Mouse (Mus musculus) ES-Bruce4 (cell line): ENCODE results near the gene Irgm2. TPM values are rescaled to one million over a fixed set of nuclear protein-coding genes. Genes with fewer than 3 reads are reported as not detected.
A peak's percentile ranks its signal among the peaks of the same experiment; 100 is the strongest.
"Not testable (repeated sequence)": the region's sequence is repeated elsewhere in the genome, so short reads cannot be mapped to it uniquely, and the experiment has no call there.

Experiments used
- H3K27ac ChIP-seq: 2 replicates; pipeline ENCODE4 v1.5.1; 2012; ENCODE audit warnings: low read length, inconsistent platforms; ENCODE audit not compliant: insufficient read depth
- H3K27me3 ChIP-seq: 2 replicates; pipeline ENCODE4 v1.6.1; 2012; ENCODE audit warnings: mild to moderate bottlenecking, low read length, inconsistent platforms; ENCODE audit not compliant: control insufficient read depth, poor library complexity, insufficient read depth, severe bottlenecking
- H3K36me3 ChIP-seq: 2 replicates; pipeline ENCODE4 v1.6.1; 2012; ENCODE audit warnings: inconsistent platforms, mild to moderate bottlenecking, low read length, moderate library complexity; ENCODE audit not compliant: control insufficient read depth, poor library complexity, insufficient read depth, severe bottlenecking
- H3K4me1 ChIP-seq: one replicate; pipeline ENCODE4 v1.8.1; 2011; ENCODE audit warnings: low read length; ENCODE audit not compliant: control insufficient read depth, insufficient read depth
- H3K4me3 ChIP-seq: 2 replicates; pipeline ENCODE4 v1.5.1; 2011; ENCODE audit warnings: low read depth, mild to moderate bottlenecking, low read length
- H3K9ac ChIP-seq: 2 replicates; pipeline ENCODE4 v1.6.1; 2012; ENCODE audit warnings: low read depth, mild to moderate bottlenecking, inconsistent platforms; ENCODE audit not compliant: poor library complexity, severe bottlenecking
- H3K9me3 ChIP-seq: replicated peaks from 2 replicates; pipeline ENCODE4 v1.6.1; 2012; ENCODE audit warnings: mild to moderate bottlenecking, low read length, inconsistent platforms; ENCODE audit not compliant: control insufficient read depth, poor library complexity, insufficient read depth, severe bottlenecking
- CTCF ChIP-seq: IDR thresholded peaks from one replicate; pipeline ENCODE4 v1.8.1; 2011; ENCODE audit warnings: low read depth, low read length
- EP300 ChIP-seq: IDR thresholded peaks from 2 replicates; pipeline ENCODE4 v1.6.1; 2011; ENCODE audit warnings: low read depth, low read length; ENCODE audit not compliant: insufficient read depth
- POLR2A ChIP-seq: IDR thresholded peaks from one replicate; pipeline ENCODE4 v1.8.1; 2011; ENCODE audit warnings: low read length; ENCODE audit not compliant: insufficient read depth
- polyA plus RNA-seq: library from polyadenylated mRNA; stranded (reverse); fragments of >200 nt; gene quantifications from 2 replicates; pipeline ENCODE4 v1.2.4, GENCODE M21; 2011; ENCODE audit warnings: low read depth; ENCODE audit not compliant: missing spikeins, insufficient read depth, insufficient read length

Irgm2 gene
- polyA plus RNA-seq, 1 experiment: 5.6 TPM

DNA sequence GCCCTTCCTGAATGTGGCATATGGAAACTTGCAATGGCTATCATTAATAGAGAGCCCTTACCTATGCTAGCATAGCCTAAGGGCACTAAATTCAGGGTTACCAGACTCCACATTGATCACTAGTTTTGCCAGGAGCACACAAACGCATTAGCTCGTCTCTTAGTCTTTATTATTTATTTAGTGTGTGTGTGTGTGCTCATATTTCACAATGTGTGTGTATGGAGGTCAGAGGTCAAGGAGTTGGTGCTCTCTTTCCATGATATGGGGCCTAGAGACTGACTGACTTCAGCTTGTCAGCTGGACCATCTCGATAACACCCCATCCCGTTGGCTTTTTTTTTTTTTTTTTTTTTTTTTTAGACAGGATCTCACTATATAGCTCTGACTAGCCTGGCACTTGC, 29.8 kb upstream of the Irgm2 start:
- Histone ChIP-seq H3K27me3 (no peaks in the 10 kb centered on the region), H3K9ac (no peak overlapping the region), H3K4me1 (no peaks in the 10 kb centered on the region), H3K36me3 (peaks cover 23% of the 10 kb centered on the region), H3K4me3 (no peak overlapping the region), H3K27ac (no peak overlapping the region), H3K9me3 (peaks cover 4% of the 10 kb centered on the region)
- TF ChIP-seq POLR2A (no peak), CTCF (no peak), EP300 (no peak)

DNA sequence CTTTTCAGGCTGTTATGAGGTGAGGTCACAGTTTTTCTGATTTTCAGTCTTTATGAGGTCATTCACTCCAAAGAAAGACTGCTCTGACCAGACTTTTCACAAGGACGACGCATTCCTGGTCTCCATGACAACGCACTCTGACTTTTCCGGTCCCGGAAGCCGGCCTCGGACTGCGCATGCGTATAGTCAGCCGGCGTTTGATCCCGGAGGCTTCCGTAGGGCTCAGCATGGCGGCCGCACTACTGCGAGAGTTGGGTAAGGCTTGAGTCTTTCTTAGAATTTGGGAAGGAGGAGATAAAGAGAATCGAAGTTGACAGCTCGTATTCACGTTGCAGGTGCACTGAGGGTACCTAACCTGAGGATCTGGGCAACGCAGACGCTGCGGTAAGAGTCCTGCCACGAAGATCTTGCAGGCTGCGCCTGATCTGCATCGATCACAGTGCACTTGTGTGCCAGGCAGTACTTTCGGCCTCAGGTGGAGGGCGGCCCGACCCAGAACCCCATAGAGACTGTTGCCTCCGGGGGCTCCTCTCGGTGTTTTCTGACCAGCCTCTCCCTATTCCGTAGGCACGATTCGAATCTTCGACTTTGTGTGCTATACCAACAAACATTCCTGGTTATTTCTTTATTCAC, 27.8 kb upstream of the Irgm2 start, which contains the start of gene Mrpl22:
Mrpl22 (plus strand) TSS at position 203 of the 633 bp plus-strand sequence.
- no peak for TF ChIP-seq EP300
- no peak for TF ChIP-seq POLR2A
- no peak for TF ChIP-seq CTCF
- H3K9me3 ChIP-seq: no peaks in the 10 kb centered on the region
- peak within 1 kb of the TSS; percentile 91 for H3K4me3 ChIP-seq
- no peak within 1 kb of the TSS for H3K27ac ChIP-seq
- H3K9ac ChIP-seq: peak within 1 kb of the TSS; percentile 87
- no peaks in the 10 kb centered on the region for H3K4me1 ChIP-seq
- H3K36me3 ChIP-seq: peaks cover 13% of the 10 kb centered on the region
- no peaks in the 10 kb centered on the region for H3K27me3 ChIP-seq

DNA sequence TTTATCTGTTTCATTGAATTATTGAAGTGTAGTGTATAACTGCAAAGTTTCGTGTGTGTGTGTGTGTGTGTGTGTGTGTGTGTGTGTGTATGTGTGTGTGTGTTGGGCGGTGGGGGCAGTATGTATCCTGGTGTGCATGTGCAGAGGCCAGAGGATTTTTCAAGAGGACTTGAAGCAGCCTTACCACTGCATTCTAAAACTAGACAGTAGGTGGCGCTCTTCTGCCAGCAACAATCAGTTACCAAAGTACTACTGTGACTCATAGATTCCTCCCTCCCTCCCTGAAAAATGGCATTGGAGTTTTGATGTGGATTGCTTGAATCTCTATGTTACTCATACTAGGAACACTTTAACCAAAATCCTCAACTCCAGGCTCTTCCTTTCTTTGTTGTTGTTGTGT, 19.9 kb upstream of the Irgm2 start:
- no peaks in the 10 kb centered on the region for H3K9me3 ChIP-seq
- H3K9ac ChIP-seq: no peak overlapping the region
- H3K27ac ChIP-seq: no peak overlapping the region
- H3K36me3 ChIP-seq: peaks cover 9% of the 10 kb centered on the region
- no peaks in the 10 kb centered on the region for H3K27me3 ChIP-seq
- H3K4me3 ChIP-seq: no peak overlapping the region
- no peak for TF ChIP-seq POLR2A
- peak; percentile 50 for TF ChIP-seq CTCF
- no peaks in the 10 kb centered on the region for H3K4me1 ChIP-seq

DNA sequence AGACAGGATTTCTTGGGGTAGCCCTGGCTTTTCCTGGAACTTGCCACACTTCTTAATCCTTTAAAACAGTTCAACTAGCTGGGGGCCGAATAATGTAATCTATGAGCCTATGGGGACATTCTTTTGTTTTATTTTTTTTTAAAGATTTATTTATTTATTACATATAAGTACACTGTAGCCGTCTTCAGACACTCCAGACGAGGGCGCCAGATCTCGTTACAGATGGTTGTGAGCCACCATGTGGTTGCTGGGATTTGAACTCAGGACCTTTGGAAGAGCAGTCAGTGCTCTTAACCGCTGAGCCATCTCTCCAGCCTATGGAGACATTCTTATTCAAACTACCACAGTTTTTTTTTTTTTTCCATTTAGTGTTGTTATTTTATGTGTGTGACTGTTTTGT, 19.4 kb upstream of the Irgm2 start:
- H3K27ac ChIP-seq: not testable (repeated sequence)

DNA sequence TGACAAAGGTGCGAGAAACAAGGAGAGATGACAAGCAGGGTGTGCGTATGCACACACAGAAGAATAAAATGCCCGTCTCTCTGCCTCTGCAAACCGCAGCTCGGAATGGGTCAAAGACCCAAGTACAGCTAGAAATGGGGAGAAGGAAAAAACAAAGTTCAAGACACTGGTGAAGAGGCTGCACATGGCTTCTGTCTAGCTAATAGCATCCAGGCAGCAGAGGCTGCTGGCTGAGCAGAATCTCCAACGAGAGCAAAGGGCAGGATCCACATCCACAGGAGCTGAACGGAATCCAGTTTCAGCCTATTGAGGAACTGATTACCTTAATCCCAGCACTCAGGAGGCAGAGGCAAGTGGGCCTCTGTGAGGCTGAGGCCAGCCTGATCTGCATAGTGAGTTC, 18.7 kb upstream of the Irgm2 start:
- no peaks in the 10 kb centered on the region; the same call in none of the 2 replicates for H3K36me3 ChIP-seq
- TF ChIP-seq CTCF: no peak
- TF ChIP-seq EP300: no peak
- no peak for TF ChIP-seq POLR2A
- H3K27ac ChIP-seq: no peak overlapping the region
- no peaks in the 10 kb centered on the region for H3K27me3 ChIP-seq
- no peak overlapping the region for H3K4me3 ChIP-seq
- H3K9me3 ChIP-seq: no peaks in the 10 kb centered on the region
- no peaks in the 10 kb centered on the region for H3K4me1 ChIP-seq
- no peak overlapping the region for H3K9ac ChIP-seq

More for the DNA sequence above, 19.4 kb upstream of the Irgm2 start:
- H3K9me3 ChIP-seq, H3K9ac ChIP-seq, H3K36me3 ChIP-seq, H3K4me1 ChIP-seq, H3K27me3 ChIP-seq, H3K4me3 ChIP-seq: not testable (repeated sequence)

DNA sequence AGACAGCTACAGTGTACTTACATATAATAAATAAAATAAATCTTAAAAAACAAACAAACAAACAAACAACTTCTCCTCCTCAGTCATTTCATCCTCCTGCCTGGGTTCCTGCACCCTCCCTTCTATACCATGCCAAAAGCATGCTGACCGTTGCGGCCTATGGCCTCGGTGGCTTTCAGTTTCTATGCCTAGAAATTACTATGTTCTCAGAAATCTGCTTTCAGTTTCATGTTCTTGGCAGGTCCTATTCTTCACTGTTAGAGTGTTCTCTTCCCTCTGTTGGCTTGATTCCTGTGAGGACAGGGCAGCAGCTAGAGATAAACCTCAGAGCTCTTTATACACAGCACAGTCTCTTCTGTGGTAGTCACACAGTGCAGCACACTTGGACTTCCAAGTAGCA, 15.8 kb upstream of the Irgm2 start:
- H3K27ac ChIP-seq: no peak overlapping the region
- TF ChIP-seq POLR2A: no peak
- no peak for TF ChIP-seq EP300
- TF ChIP-seq CTCF: no peak
- H3K9me3 ChIP-seq: no peaks in the 10 kb centered on the region
- no peaks in the 10 kb centered on the region for H3K27me3 ChIP-seq
- no peaks in the 10 kb centered on the region for H3K4me1 ChIP-seq
- H3K36me3 ChIP-seq: no peaks in the 10 kb centered on the region
- no peak overlapping the region for H3K9ac ChIP-seq
- no peak overlapping the region for H3K4me3 ChIP-seq
